Mouse (Mus musculus) megakaryocyte, embryonic 14.5 days (primary cell): ENCODE results near the gene Zfp867.

ENCODE experiments used
- FLI1 ChIP-seq: IDR thresholded peaks from 2 replicates; pipeline ENCODE4 v1.6.1; 2012; ENCODE audit warnings: low read length, inconsistent platforms, mixed read lengths
- GATA1 ChIP-seq: IDR thresholded peaks from 3 replicates; pipeline ENCODE4 v1.6.1; 2012; ENCODE audit warnings: mixed read lengths, low read length, inconsistent platforms, borderline replicate concordance

GRCm38 (mm10) chr11:59432261-59432660 lies 40.0 kb downstream of the Zfp867 start:
- TF ChIP-seq GATA1, result no peak
- no peak for TF ChIP-seq FLI1
